Mouse (Mus musculus) thymus, adult 2 months (tissue): ENCODE data around the gene Riiad1.

Experiments used
- CTCF ChIP-seq: fragments of 200-500 bp; IDR thresholded peaks from 2 replicates; pipeline ENCODE4 v1.5.1; 2012; ENCODE audit warnings: mild to moderate bottlenecking, control low read depth, low read length, moderate library complexity, borderline replicate concordance; ENCODE audit not compliant: control insufficient read depth, poor library complexity, insufficient read depth; ENCODE audit errors: extremely low read depth
- POLR2A ChIP-seq: fragments of 200-500 bp; IDR thresholded peaks from 2 replicates; pipeline ENCODE4 v1.6.1; 2012; ENCODE audit warnings: mild to moderate bottlenecking, low read length, control low read depth, moderate library complexity; ENCODE audit not compliant: control insufficient read depth, poor library complexity, insufficient read depth; ENCODE audit errors: extremely low read depth

- no peak for TF ChIP-seq CTCF
- TF ChIP-seq POLR2A: no peak
Observed at GRCm38 (mm10) chr3:94482764-94483385, 2.7 kb upstream of the Riiad1 start.
